Mouse (Mus musculus) spleen, adult 2 months (tissue): Measurements from ENCODE around the gene Fbxo46. TPM values are rescaled to one million over a fixed set of nuclear protein-coding genes. Genes with fewer than 3 reads are reported as not detected.
"Not testable (repeated sequence)": the region's sequence is repeated elsewhere in the genome, so short reads cannot be mapped to it uniquely, and the experiment has no call there.

Experiments
- DNase-seq, 2 experiments: peaks; one replicate each; pipeline versions ENCODE4 v3.0.0 to v3.0.0-alpha.2; 2012 to 2021; ENCODE audit warnings: low spot score in 2 of 2, low read depth in 1 of 2
- H3K27ac ChIP-seq: fragments of 200-500 bp; 2 replicates; pipeline ENCODE4 v1.5.1; 2012; ENCODE audit warnings: low read length, inconsistent platforms; ENCODE audit not compliant: insufficient read depth
- H3K27me3 ChIP-seq: fragments of 200-500 bp; 2 replicates; pipeline ENCODE4 v1.6.1; 2012; ENCODE audit warnings: mild to moderate bottlenecking, moderate library complexity, low read length, inconsistent platforms; ENCODE audit not compliant: control insufficient read depth, insufficient read depth
- H3K36me3 ChIP-seq: fragments of 200-500 bp; 2 replicates; pipeline ENCODE4 v1.6.1; 2012; ENCODE audit warnings: mild to moderate bottlenecking, low read length, inconsistent platforms; ENCODE audit not compliant: control insufficient read depth, insufficient read depth
- H3K4me1 ChIP-seq: fragments of 200-500 bp; 2 replicates; pipeline ENCODE4 v1.6.1; 2011; ENCODE audit warnings: inconsistent platforms; ENCODE audit not compliant: control insufficient read depth, insufficient read depth, insufficient read length
- H3K4me3 ChIP-seq: fragments of 200-500 bp; 2 replicates; pipeline ENCODE4 v1.5.1; 2011; ENCODE audit warnings: mild to moderate bottlenecking, inconsistent platforms; ENCODE audit not compliant: insufficient read depth, insufficient read length; ENCODE audit errors: extremely low read depth
- CTCF ChIP-seq: fragments of 200-500 bp; IDR thresholded peaks from 2 replicates; pipeline ENCODE4 v1.5.1; 2011; ENCODE audit warnings: mild to moderate bottlenecking, inconsistent platforms; ENCODE audit not compliant: insufficient read depth, insufficient read length, insufficient replicate concordance; ENCODE audit errors: extremely low read depth
- POLR2A ChIP-seq: fragments of 200-500 bp; IDR thresholded peaks from 2 replicates; pipeline ENCODE4 v1.6.1; 2011; ENCODE audit warnings: low read depth, low read length, inconsistent platforms
- WGBS: fragments of 180-500 bp; shearing (Covaris S2); methylation state at CpG from one replicate; pipeline ENCODE4 v1.1.7; 2018; 5-methylcytosine and 5-hydroxymethylcytosine counted together
- polyA plus RNA-seq: library from polyadenylated mRNA; depleted of rRNA; stranded (reverse); fragments of >200 nt; gene quantifications from 2 replicates; pipeline ENCODE4 v1.2.3, GENCODE M21; 2012; rRNA removed

Gene Fbxo46
- 15.4 and 16.5 TPM in 2 replicates for polyA plus RNA-seq

- DNase-seq, result peak; percentile 93 to 96
- peak within 1 kb of the TSS; percentile 34; the same call in 1 of the 2 replicates for H3K27ac ChIP-seq
Measured at GRCm38 (mm10) chr7:19119631-19120429, at the start of gene Fbxo46. Gene Fbxo46 (plus strand): TSS chr7:19119859.

DNA sequence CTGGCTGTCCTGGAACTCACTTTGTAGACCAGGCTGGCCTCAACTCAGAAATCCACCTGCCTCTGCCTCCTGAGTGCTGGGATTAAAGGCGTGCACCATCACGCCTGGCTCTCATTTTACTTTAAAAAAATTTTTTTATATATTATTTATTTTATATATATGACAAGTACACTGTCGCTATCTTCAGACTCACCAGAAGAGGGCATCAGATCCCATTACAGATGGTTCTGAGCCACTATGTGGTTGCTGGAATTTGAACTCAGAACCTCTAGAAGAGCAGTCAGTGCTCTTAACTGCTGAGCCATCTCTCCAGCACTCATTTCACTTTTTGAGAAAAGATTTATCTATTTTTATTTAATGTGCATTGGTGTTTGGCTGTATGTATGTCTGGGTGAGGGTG, 48.6 kb upstream of the Fbxo46 start:
- H3K27me3 ChIP-seq, result peaks cover 17% of the 10 kb centered on the region
- not testable (repeated sequence) for H3K4me3 ChIP-seq, H3K36me3 ChIP-seq, H3K27ac ChIP-seq, DNase-seq, H3K4me1 ChIP-seq
- WGBS, result 34% methylated on average over 3 of the region's 3 CpGs

More at GRCm38 (mm10) chr7:19119631-19120429, at the start of gene Fbxo46:
- 0 out of 2 replicates have a peak, but pooled peaks cover 4% of the 10 kb centered on the region for H3K27me3 ChIP-seq
- no peaks in the 10 kb centered on the region for H3K36me3 ChIP-seq
- H3K4me3 ChIP-seq, result peak within 1 kb of the TSS; percentile 84
- WGBS, result under 1% methylated on average over 34 of the region's 34 CpGs
- H3K4me1 ChIP-seq, result peaks cover 5% of the 10 kb centered on the region
- TF ChIP-seq CTCF (no peak), POLR2A (peak; percentile 90)

- WGBS, result 71% methylated on average over 9 of the region's 9 CpGs
- H3K4me1 ChIP-seq, result peaks cover 19% of the 10 kb centered on the region
- H3K27ac ChIP-seq, result no peak overlapping the region
- H3K27me3 ChIP-seq, result peaks cover 17% of the 10 kb centered on the region
- H3K36me3 ChIP-seq, result no peaks in the 10 kb centered on the region
- no peak overlapping the region for H3K4me3 ChIP-seq
- no peak for DNase-seq
- TF ChIP-seq CTCF, result 0 out of 2 replicates have a peak, but pooled peaks have one; percentile 10
- TF ChIP-seq POLR2A, result no peak
Measured at GRCm38 (mm10) chr7:19073504-19073903, 46.2 kb upstream of the Fbxo46 start.

DNA sequence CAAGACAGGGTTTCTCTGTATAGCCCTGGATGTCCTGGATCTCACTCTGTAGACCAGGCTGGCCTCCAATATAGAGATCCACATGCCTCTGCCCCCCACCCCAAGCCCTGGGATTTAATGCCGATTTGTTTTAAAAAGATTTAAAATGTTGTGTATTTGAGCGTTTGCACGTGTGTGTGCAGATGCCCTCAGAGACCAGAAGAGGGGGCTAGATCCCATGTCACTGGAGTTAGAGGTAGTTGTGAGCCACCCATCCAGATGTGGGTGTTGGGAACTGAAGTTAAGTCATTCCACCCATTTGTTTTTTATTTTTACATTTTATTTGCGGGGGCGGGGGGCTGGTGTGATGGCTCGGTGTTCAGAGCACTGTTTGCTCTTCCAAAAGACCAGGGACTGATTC, 45.2 kb upstream of the Fbxo46 start:
- no peak overlapping the region for H3K4me3 ChIP-seq

GRCm38 (mm10) chr7:19075231-19075630, 44.4 kb upstream of the Fbxo46 start:
- 53% methylated on average over 5 of the region's 5 CpGs for WGBS
- Histone ChIP-seq H3K36me3 (no peaks in the 10 kb centered on the region), H3K4me1 (peaks cover 19% of the 10 kb centered on the region), H3K4me3 (peak overlapping the region; percentile 14; the same call in 1 of the 2 replicates), H3K27me3 (peaks cover 19% of the 10 kb centered on the region), H3K27ac (no peak overlapping the region)
- TF ChIP-seq CTCF, result no peak
- TF ChIP-seq POLR2A, result no peak
- DNase-seq, result no peak

More for the DNA sequence above, 45.2 kb upstream of the Fbxo46 start:
- H3K4me1 ChIP-seq, result peaks cover 19% of the 10 kb centered on the region
- TF ChIP-seq POLR2A, result no peak
- no peak for TF ChIP-seq CTCF
- no peaks in the 10 kb centered on the region for H3K36me3 ChIP-seq
- 94% methylated on average over 6 of the region's 6 CpGs for WGBS
- H3K27ac ChIP-seq, result no peak overlapping the region
- DNase-seq, result no peak
- H3K27me3 ChIP-seq, result peaks cover 20% of the 10 kb centered on the region

DNA sequence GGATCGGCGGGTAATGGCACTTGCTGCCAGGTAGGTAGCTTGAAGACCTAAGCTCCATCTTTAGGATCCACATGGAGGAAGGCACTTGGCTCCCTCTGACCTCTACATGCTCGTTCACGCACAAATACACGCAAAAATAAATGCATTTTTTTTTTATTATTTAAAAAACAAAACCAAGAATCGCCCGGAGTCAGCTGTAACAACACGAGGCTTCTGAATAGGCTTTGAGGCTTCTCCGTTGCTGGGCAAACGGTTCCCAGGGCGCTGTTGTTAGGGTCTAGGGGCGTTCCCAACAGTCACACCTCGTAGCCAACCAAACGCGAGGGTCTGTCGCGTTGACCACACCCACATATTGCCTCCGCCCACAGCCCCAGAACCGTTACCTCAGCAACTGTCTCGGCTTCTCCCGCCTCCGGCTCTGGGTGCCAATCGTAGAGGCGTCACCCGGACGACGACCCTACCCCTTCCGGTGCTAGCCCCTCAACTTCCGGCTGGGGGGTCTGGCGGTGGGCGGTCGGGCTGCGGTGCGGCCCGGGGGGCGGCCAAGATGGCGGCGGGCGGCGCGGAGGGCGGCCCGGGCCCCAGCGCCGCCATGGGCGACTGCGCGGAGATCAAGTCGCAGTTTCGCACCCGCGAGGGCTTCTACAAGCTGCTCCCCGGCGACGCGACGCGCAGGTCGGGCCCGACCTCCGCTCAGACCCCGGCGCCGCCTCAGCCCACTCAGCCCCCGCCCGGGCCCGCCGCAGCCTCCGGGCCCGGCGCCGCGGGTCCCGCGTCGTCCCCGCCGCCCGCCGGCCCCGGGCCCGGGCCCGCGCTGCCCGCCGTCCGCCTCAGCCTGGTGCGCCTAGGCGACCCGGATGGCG, 43.7 kb upstream of the Fbxo46 start, which contains the start of gene Dmwd:
Dmwd (plus strand) TSS at position 505 of the 863 bp plus-strand sequence.
- Histone ChIP-seq H3K27ac (no peak within 1 kb of the TSS; the same call in 1 of the 2 replicates), H3K36me3 (no peaks in the 10 kb centered on the region), H3K4me1 (peaks cover 19% of the 10 kb centered on the region), H3K27me3 (peaks cover 18% of the 10 kb centered on the region), H3K4me3 (peak within 1 kb of the TSS; percentile 44)
- WGBS, result 1% methylated on average over 86 of the region's 91 CpGs
- DNase-seq, result peak in 1 of 2 experiments; percentile 66
- TF ChIP-seq CTCF (no peak), POLR2A (no peak)
